Mouse (Mus musculus): Measurements from ENCODE around the gene Chst11.

- TF ChIP-seq EP300 (IDR thresholded peaks at IDR 0.05; ENCODE audit: low read depth) = no peak
- no peak for TF ChIP-seq CTCF (IDR thresholded peaks at IDR 0.05; ENCODE audit: low read depth)
Measured at GRCm38 (mm10) chr10:83003899-83004298, 18.6 kb downstream of the Chst11 start.
